ENCODE assay signal across 8 mouse cellular contexts in genomic region chrX:12252680-12253021, GRCm38 (mm10).
DNase-seq lines count a peak whose midpoint lies in the region; ATAC-seq and TF ChIP-seq lines count a peak whose summit lies in the region.

No protein-coding gene starts in this region.

- peak overlapping the region; percentile 37 for H3K4me3 ChIP-seq in lung, embryonic 14.5 days (ENCODE audit: low read depth, low read length)
- peak overlapping the region; percentile 16; the same call in 1 of the 2 replicates for H3K4me3 ChIP-seq in embryonic facial prominence, embryonic 11.5 days (ENCODE audit: low read depth, low read length)
- peak overlapping the region; percentile 25 for H3K4me3 ChIP-seq in hindbrain, postnatal 0 days (ENCODE audit: low read length)
- peak overlapping the region; percentile 26 for H3K4me3 ChIP-seq in myocyte

- peak; percentile 21 for TF ChIP-seq POLR2A in myocyte (IDR thresholded peaks at IDR 0.05; ENCODE audit: insufficient read length, low read depth)

- ATAC-seq in lung, embryonic 14.5 days (ENCODE audit: insufficient read depth): peak; percentile 39; the same call in 1 of the 2 replicates
- ATAC-seq in embryonic facial prominence, embryonic 11.5 days (replicated peaks; ENCODE audit: insufficient number of reproducible peaks, low FRiP score, low TSS enrichment, low read depth): no peak
- no peak; the same call in 1 of the 2 replicates for ATAC-seq in hindbrain, postnatal 0 days
- no peak for ATAC-seq in inflammation-experienced regulatory T-cells, adult 6 months

- DNase-seq in lung, embryonic 14.5 days: no peak
- DNase-seq in lung, postnatal 36 days: no peak
- DNase-seq in embryonic facial prominence, embryonic 11.5 days (ENCODE audit: low spot score): no peak
- no peak for DNase-seq in hindbrain, postnatal 0 days (ENCODE audit: low spot score)
- DNase-seq in urinary bladder, adult 2 months (ENCODE audit: low spot score): no peak
- no peak for DNase-seq in adrenal gland, postnatal 10 days

- H3K79me2 ChIP-seq in myocyte (ENCODE audit: control insufficient read depth, insufficient read depth): no peaks in the 10 kb centered on the region

- no peaks in the 10 kb centered on the region for H3K36me3 ChIP-seq in lung, embryonic 14.5 days (ENCODE audit: insufficient read depth)
- H3K36me3 ChIP-seq in embryonic facial prominence, embryonic 11.5 days (replicated peaks; ENCODE audit: control insufficient read depth, insufficient read depth, low read depth, low read length): no peaks in the 10 kb centered on the region
- H3K36me3 ChIP-seq in hindbrain, postnatal 0 days (ENCODE audit: insufficient read depth, low read length): no peaks in the 10 kb centered on the region
- no peaks in the 10 kb centered on the region for H3K36me3 ChIP-seq in myocyte (ENCODE audit: control insufficient read depth, insufficient read depth)

- no peaks in the 10 kb centered on the region for H3K9me3 ChIP-seq in lung, embryonic 14.5 days (ENCODE audit: low read depth, low read length)
- no peaks in the 10 kb centered on the region for H3K9me3 ChIP-seq in embryonic facial prominence, embryonic 11.5 days (replicated peaks; ENCODE audit: control insufficient read depth, low read length)
- H3K9me3 ChIP-seq in hindbrain, postnatal 0 days (ENCODE audit: low read length): no peaks in the 10 kb centered on the region

- H3K4me1 ChIP-seq in lung, embryonic 14.5 days (ENCODE audit: insufficient read depth): no peaks in the 10 kb centered on the region
- no peaks in the 10 kb centered on the region for H3K4me1 ChIP-seq in embryonic facial prominence, embryonic 11.5 days (ENCODE audit: control insufficient read depth, insufficient read depth, low read length)
- no peaks in the 10 kb centered on the region for H3K4me1 ChIP-seq in hindbrain, postnatal 0 days (ENCODE audit: insufficient read depth, low read length)

- no peak overlapping the region for H3ac ChIP-seq in myocyte (ENCODE audit: control insufficient read depth, insufficient read length)

- H3K27ac ChIP-seq in lung, embryonic 14.5 days (ENCODE audit: low read depth): no peak overlapping the region
- H3K27ac ChIP-seq in embryonic facial prominence, embryonic 11.5 days (replicated peaks; ENCODE audit: low read depth, low read length): no peak overlapping the region
- H3K27ac ChIP-seq in hindbrain, postnatal 0 days: no peak overlapping the region

- H3K27me3 ChIP-seq in lung, embryonic 14.5 days (ENCODE audit: insufficient read depth, low read length): no peaks in the 10 kb centered on the region
- H3K27me3 ChIP-seq in embryonic facial prominence, embryonic 11.5 days (ENCODE audit: control insufficient read depth, insufficient read depth, low read length): no peaks in the 10 kb centered on the region
- H3K27me3 ChIP-seq in hindbrain, postnatal 0 days (ENCODE audit: insufficient read depth, low read length): no peaks in the 10 kb centered on the region
- no peaks in the 10 kb centered on the region for H3K27me3 ChIP-seq in myocyte (ENCODE audit: control insufficient read depth, insufficient read depth, insufficient read length)

- 5% methylated on average over 16 of the region's 16 CpGs for WGBS in lung, embryonic 14.5 days
- 10% methylated on average over 16 of the region's 16 CpGs for WGBS in embryonic facial prominence, embryonic 11.5 days
- 15% methylated on average over 16 of the region's 16 CpGs for WGBS in hindbrain, postnatal 0 days

- H3K4me2 ChIP-seq in lung, embryonic 14.5 days: peak overlapping the region; percentile 63
- H3K4me2 ChIP-seq in embryonic facial prominence, embryonic 11.5 days (ENCODE audit: low read depth, low read length): peak overlapping the region; percentile 37
- peak overlapping the region; percentile 57 for H3K4me2 ChIP-seq in hindbrain, postnatal 0 days (ENCODE audit: low read depth, low read length)
- peak overlapping the region; percentile 73 for H3K4me2 ChIP-seq in myocyte (ENCODE audit: low read depth)

- TF ChIP-seq CTCF in lung, embryonic 14.5 days (IDR thresholded peaks at IDR 0.05; ENCODE audit: low read depth): no peak
- no peak for TF ChIP-seq CTCF in hindbrain, postnatal 0 days (IDR thresholded peaks at IDR 0.05; ENCODE audit: low read depth)

- peak overlapping the region; percentile 34 for H3K9ac ChIP-seq in lung, embryonic 14.5 days
- H3K9ac ChIP-seq in embryonic facial prominence, embryonic 11.5 days (replicated peaks; ENCODE audit: low read length): no peak overlapping the region
- H3K9ac ChIP-seq in hindbrain, postnatal 0 days (replicated peaks; ENCODE audit: low read length): 0 out of 2 replicates have a peak overlapping the region, but pooled peaks have one; percentile 13

TF ChIP-seq in myocyte, 11 proteins besides CTCF, POLR2A, EP300 and RAD21:
- TF ChIP-seq MYOD1 (IDR thresholded peaks at IDR 0.05; ENCODE audit: control insufficient read depth in 1 of 3, insufficient read length in 2 of 3, low read depth in 2 of 3): peak in 1 of 3 experiments; percentile 4
- TF ChIP-seq TCF12 (IDR thresholded peaks at IDR 0.05; ENCODE audit: insufficient read depth, poor library complexity, severe bottlenecking): no peak
- no peak for TF ChIP-seq POLR2AphosphoS2 (IDR thresholded peaks at IDR 0.05; ENCODE audit: insufficient read length, low read depth)
- TF ChIP-seq MAX (IDR thresholded peaks at IDR 0.05; ENCODE audit: low read depth): no peak
- no peak for TF ChIP-seq TCF3 (IDR thresholded peaks at IDR 0.05; ENCODE audit: insufficient read length, low read depth)
